Mouse (Mus musculus) G1E (cell line): ENCODE measurements at regions not wholly inside any gene's neighbourhood (a gene's known extent, or its start where the extent isn't known, plus 50 kb on each side); places are given as distances from the start of the nearest gene placed in this dataset.

Experiments used
- ATAC-seq: 2 replicates; pipeline ENCODE4 v1.8.0; 2016; ENCODE audit warnings: mild to moderate bottlenecking; ENCODE audit not compliant: insufficient number of reproducible peaks, poor library complexity, low FRiP score, severe bottlenecking; ENCODE audit errors: extremely low read depth
- DNase-seq: peaks from one replicate; pipeline ENCODE4 v3.0.0; 2012; ENCODE audit warnings: low spot score
- H3K27me3 ChIP-seq: 2 replicates; pipeline ENCODE4 v1.6.1; 2012; ENCODE audit warnings: mild to moderate bottlenecking, low read length, inconsistent platforms; ENCODE audit not compliant: insufficient read depth
- H3K36me3 ChIP-seq: replicated peaks from 2 replicates; pipeline ENCODE3; 2012; ENCODE audit warnings: mild to moderate bottlenecking, inconsistent platforms
- H3K4me1 ChIP-seq: 2 replicates; pipeline ENCODE4 v1.6.1; 2012; ENCODE audit warnings: low read depth, low read length, inconsistent platforms, mixed read lengths; ENCODE audit not compliant: insufficient read depth
- H3K4me3 ChIP-seq: 2 replicates; pipeline ENCODE4 v1.5.1; 2012; ENCODE audit warnings: low read depth, mild to moderate bottlenecking, inconsistent platforms, low read length, moderate library complexity, mixed read lengths
- H3K9me3 ChIP-seq: replicated peaks from 2 replicates; pipeline ENCODE4 v1.6.1; 2012; ENCODE audit warnings: inconsistent platforms
- CTCF ChIP-seq: IDR thresholded peaks from 2 replicates; pipeline ENCODE4 v1.5.1; 2012; ENCODE audit warnings: low read depth, low read length, inconsistent platforms, mixed read lengths
- GATA1 ChIP-seq: IDR thresholded peaks from 2 replicates; pipeline ENCODE4 v1.6.1; 2012; ENCODE audit warnings: borderline replicate concordance, low read length, inconsistent platforms, mixed read lengths
- GATA2 ChIP-seq: IDR thresholded peaks from 2 replicates; pipeline ENCODE4 v1.6.1; 2012; ENCODE audit warnings: low read depth, low read length, inconsistent platforms, borderline replicate concordance
- POLR2AphosphoS5 ChIP-seq: IDR thresholded peaks from 2 replicates; pipeline ENCODE4 v1.6.1; 2012; ENCODE audit warnings: low read depth, low read length, inconsistent platforms; ENCODE audit not compliant: insufficient replicate concordance
- TAL1 ChIP-seq: conservative IDR thresholded peaks from 2 replicates; pipeline ENCODE4 v1.6.1; 2012; ENCODE audit warnings: low read depth, low read length, inconsistent platforms, mixed read lengths

- Histone ChIP-seq H3K9me3 (no peaks in the 10 kb centered on the region), H3K27me3 (no peaks in the 10 kb centered on the region), H3K36me3 (no peaks in the 10 kb centered on the region), H3K4me3 (no peak overlapping the region), H3K4me1 (no peaks in the 10 kb centered on the region)
- ATAC-seq (no peak), DNase-seq (no peak)
- TF ChIP-seq CTCF, result no peak
- no peak for TF ChIP-seq GATA1
- TF ChIP-seq POLR2AphosphoS5, result no peak
- no peak for TF ChIP-seq TAL1
- no peak for TF ChIP-seq GATA2
These were observed 170.1 kb downstream of the 1700064H15Rik start for GRCm38 (mm10) chr3:19458386-19458785.

GRCm38 (mm10) chr3:19457431-19457830 lies 171.0 kb downstream of the 1700064H15Rik start:
- ATAC-seq (no peak), DNase-seq (no peak)
- H3K9me3 ChIP-seq, result no peaks in the 10 kb centered on the region
- no peak overlapping the region for H3K4me3 ChIP-seq
- no peaks in the 10 kb centered on the region for H3K27me3 ChIP-seq
- no peaks in the 10 kb centered on the region for H3K36me3 ChIP-seq
- no peaks in the 10 kb centered on the region for H3K4me1 ChIP-seq
- TF ChIP-seq CTCF (no peak), TAL1 (no peak), GATA1 (no peak), GATA2 (no peak), POLR2AphosphoS5 (no peak)

GRCm38 (mm10) chr3:19455838-19456448 lies 172.5 kb downstream of the 1700064H15Rik start:
- Histone ChIP-seq H3K4me3 (no peak overlapping the region), H3K27me3 (no peaks in the 10 kb centered on the region), H3K36me3 (no peaks in the 10 kb centered on the region), H3K4me1 (no peaks in the 10 kb centered on the region), H3K9me3 (no peaks in the 10 kb centered on the region)
- ATAC-seq, result no peak
- no peak for DNase-seq
- TF ChIP-seq GATA2, result no peak
- TF ChIP-seq POLR2AphosphoS5, result no peak
- TF ChIP-seq GATA1, result no peak
- TF ChIP-seq CTCF, result no peak
- no peak for TF ChIP-seq TAL1

- DNase-seq (no peak), ATAC-seq (peak; percentile 95)
- H3K4me3 ChIP-seq, result no peak overlapping the region
- no peaks in the 10 kb centered on the region for H3K9me3 ChIP-seq
- no peaks in the 10 kb centered on the region; the same call in 1 of the 2 replicates for H3K27me3 ChIP-seq
- H3K4me1 ChIP-seq, result no peaks in the 10 kb centered on the region
- H3K36me3 ChIP-seq, result no peaks in the 10 kb centered on the region
- TF ChIP-seq POLR2AphosphoS5, result no peak
- TF ChIP-seq GATA1, result no peak
- no peak for TF ChIP-seq CTCF
- TF ChIP-seq GATA2, result no peak
- no peak for TF ChIP-seq TAL1
These were observed 177.5 kb downstream of the 1700064H15Rik start for GRCm38 (mm10) chr3:19451022-19451421.

GRCm38 (mm10) chr3:19448931-19449330 lies 179.5 kb downstream of the 1700064H15Rik start:
- no peaks in the 10 kb centered on the region for H3K9me3 ChIP-seq
- ATAC-seq (no peak), DNase-seq (no peak)
- H3K36me3 ChIP-seq, result no peaks in the 10 kb centered on the region
- H3K27me3 ChIP-seq, result no peaks in the 10 kb centered on the region; the same call in 1 of the 2 replicates
- no peak overlapping the region for H3K4me3 ChIP-seq
- H3K4me1 ChIP-seq, result no peaks in the 10 kb centered on the region
- TF ChIP-seq GATA1 (no peak), GATA2 (no peak), POLR2AphosphoS5 (no peak), CTCF (no peak), TAL1 (no peak)

DNA sequence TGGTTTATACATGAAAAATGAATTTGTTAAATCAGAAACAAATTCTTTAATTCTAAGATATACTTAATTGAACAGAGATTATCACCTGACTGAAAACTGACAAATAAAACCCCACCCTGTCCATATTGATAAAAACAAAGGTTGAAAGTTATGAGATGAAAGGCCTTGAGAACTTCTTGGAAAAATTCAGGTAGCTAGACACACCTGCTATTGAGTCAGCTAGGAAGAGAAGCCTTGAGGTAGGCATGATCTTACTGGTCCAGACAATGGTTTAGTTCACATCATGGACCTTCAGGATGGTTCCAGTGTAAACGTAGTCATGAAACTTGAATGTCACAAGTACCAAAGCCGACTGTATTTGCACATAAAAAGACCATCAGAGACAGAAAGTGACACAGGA lies 180.3 kb downstream of the 1700064H15Rik start:
- no peaks in the 10 kb centered on the region; the same call in 1 of the 2 replicates for H3K27me3 ChIP-seq
- no peaks in the 10 kb centered on the region for H3K36me3 ChIP-seq
- H3K4me1 ChIP-seq, result no peaks in the 10 kb centered on the region
- ATAC-seq (no peak), DNase-seq (no peak)
- H3K9me3 ChIP-seq, result no peaks in the 10 kb centered on the region
- no peak overlapping the region for H3K4me3 ChIP-seq
- TF ChIP-seq POLR2AphosphoS5, result no peak
- no peak for TF ChIP-seq TAL1
- TF ChIP-seq CTCF, result no peak

DNA sequence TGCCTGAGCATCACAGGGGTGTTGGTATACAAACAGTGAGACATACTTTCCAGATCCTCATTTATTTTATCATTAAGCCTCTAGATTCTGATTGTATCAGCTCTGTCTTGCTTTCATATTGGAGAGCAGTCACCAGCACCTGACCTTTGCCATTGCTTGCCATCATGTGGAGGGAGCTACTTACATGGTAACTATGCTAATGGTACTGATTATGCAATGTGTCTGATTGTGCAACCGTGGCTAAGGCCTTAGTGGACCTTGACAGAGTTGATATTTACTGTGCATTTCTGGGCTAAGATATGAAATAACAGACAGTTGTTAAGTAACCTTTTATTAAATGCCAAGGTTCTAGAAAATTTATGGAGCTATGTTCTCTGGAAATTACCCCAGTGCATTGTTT lies 180.7 kb downstream of the 1700064H15Rik start:
- no peaks in the 10 kb centered on the region for H3K9me3 ChIP-seq
- DNase-seq, result no peak
- no peaks in the 10 kb centered on the region; the same call in 1 of the 2 replicates for H3K27me3 ChIP-seq
- no peaks in the 10 kb centered on the region for H3K36me3 ChIP-seq
- no peak overlapping the region for H3K4me3 ChIP-seq
- ATAC-seq, result no peak
- H3K4me1 ChIP-seq, result no peaks in the 10 kb centered on the region
- TF ChIP-seq CTCF (no peak), GATA2 (no peak), GATA1 (no peak)
